Mouse (Mus musculus) brain, embryonic 14.5 days (tissue): Measurements from ENCODE around the gene Bmper.

Source experiments
- CTCF ChIP-seq: fragments of 200-500 bp; IDR thresholded peaks from 2 replicates; pipeline ENCODE4 v1.5.1; 2012; ENCODE audit warnings: inconsistent platforms, mild to moderate bottlenecking, moderate library complexity, borderline replicate concordance; ENCODE audit not compliant: insufficient read depth, insufficient read length; ENCODE audit errors: extremely low read depth
- POLR2A ChIP-seq: fragments of 200-500 bp; IDR thresholded peaks from 2 replicates; pipeline ENCODE4 v1.6.1; 2012; ENCODE audit warnings: mild to moderate bottlenecking, inconsistent platforms, borderline replicate concordance; ENCODE audit not compliant: poor library complexity, insufficient read depth, insufficient read length, severe bottlenecking; ENCODE audit errors: extremely low read depth

GRCm38 (mm10) chr9:23297491-23298170 lies 74.8 kb downstream of the Bmper start:
- no peak for TF ChIP-seq POLR2A
- TF ChIP-seq CTCF: no peak
